Mouse (Mus musculus) G1E (cell line): Measurements from ENCODE around the gene Sypl2. TPM values are rescaled to one million over a fixed set of nuclear protein-coding genes. Genes with fewer than 3 reads are reported as not detected.

Experiments used
- ATAC-seq: 2 replicates; pipeline ENCODE4 v1.8.0; 2016; ENCODE audit warnings: mild to moderate bottlenecking; ENCODE audit not compliant: insufficient number of reproducible peaks, poor library complexity, low FRiP score, severe bottlenecking; ENCODE audit errors: extremely low read depth
- DNase-seq: peaks from one replicate; pipeline ENCODE4 v3.0.0; 2012; ENCODE audit warnings: low spot score
- H3K27me3 ChIP-seq: 2 replicates; pipeline ENCODE4 v1.6.1; 2012; ENCODE audit warnings: mild to moderate bottlenecking, low read length, inconsistent platforms; ENCODE audit not compliant: insufficient read depth
- H3K36me3 ChIP-seq: replicated peaks from 2 replicates; pipeline ENCODE3; 2012; ENCODE audit warnings: mild to moderate bottlenecking, inconsistent platforms
- H3K4me1 ChIP-seq: 2 replicates; pipeline ENCODE4 v1.6.1; 2012; ENCODE audit warnings: low read depth, low read length, inconsistent platforms, mixed read lengths; ENCODE audit not compliant: insufficient read depth
- H3K4me3 ChIP-seq: 2 replicates; pipeline ENCODE4 v1.5.1; 2012; ENCODE audit warnings: low read depth, mild to moderate bottlenecking, inconsistent platforms, low read length, moderate library complexity, mixed read lengths
- H3K9me3 ChIP-seq: replicated peaks from 2 replicates; pipeline ENCODE4 v1.6.1; 2012; ENCODE audit warnings: inconsistent platforms
- CTCF ChIP-seq: IDR thresholded peaks from 2 replicates; pipeline ENCODE4 v1.5.1; 2012; ENCODE audit warnings: low read depth, low read length, inconsistent platforms, mixed read lengths
- GATA1 ChIP-seq: IDR thresholded peaks from 2 replicates; pipeline ENCODE4 v1.6.1; 2012; ENCODE audit warnings: borderline replicate concordance, low read length, inconsistent platforms, mixed read lengths
- GATA2 ChIP-seq: IDR thresholded peaks from 2 replicates; pipeline ENCODE4 v1.6.1; 2012; ENCODE audit warnings: low read depth, low read length, inconsistent platforms, borderline replicate concordance
- POLR2AphosphoS5 ChIP-seq: IDR thresholded peaks from 2 replicates; pipeline ENCODE4 v1.6.1; 2012; ENCODE audit warnings: low read depth, low read length, inconsistent platforms; ENCODE audit not compliant: insufficient replicate concordance
- TAL1 ChIP-seq: conservative IDR thresholded peaks from 2 replicates; pipeline ENCODE4 v1.6.1; 2012; ENCODE audit warnings: low read depth, low read length, inconsistent platforms, mixed read lengths
- polyA plus RNA-seq: library from polyadenylated mRNA; stranded (reverse); fragments of >175 nt; gene quantifications from 2 replicates; pipeline ENCODE4 v1.2.3, GENCODE M21; 2012
- total RNA-seq, 2 experiments: library from RNA; stranded (forward) in 1 of 2; stranded (reverse) in 1 of 2; fragments of 200-1000 nt in 1 of 2; fragments of >200 nt in 1 of 2; fragmentation: Nextera tagmentation in 1 of 2; gene quantifications; 2 replicates each; pipeline ENCODE4 v1.2.3; 2014 to 2017

The Sypl2 gene
- total and polyA plus RNA-seq, 3 experiments: 0.11 TPM; not detected in 2

- Histone ChIP-seq H3K27me3 (no peaks in the 10 kb centered on the region), H3K9me3 (no peaks in the 10 kb centered on the region), H3K36me3 (peaks cover 82% of the 10 kb centered on the region), H3K4me3 (peak within 1 kb of the TSS; percentile 82), H3K4me1 (peaks cover 57% of the 10 kb centered on the region)
- ATAC-seq (peak; percentile 93), DNase-seq (peak; percentile 85)
- TF ChIP-seq GATA2 (no peak), TAL1 (no peak), CTCF (peak; percentile 22; the same call in 1 of the 2 replicates)
Measured at GRCm38 (mm10) chr3:108200329-108201323, 25.8 kb downstream of the Sypl2 start, which contains the start of gene Cyb561d1. Gene Cyb561d1, minus strand, starts transcription at chr3:108201212.

GRCm38 (mm10) chr3:108199231-108199630 is 27.2 kb downstream of the Sypl2 start:
- ATAC-seq (no peak), DNase-seq (no peak)
- H3K9me3 ChIP-seq: no peaks in the 10 kb centered on the region
- H3K4me3 ChIP-seq: peak overlapping the region; percentile 82; the same call in 1 of the 2 replicates
- H3K36me3 ChIP-seq: peaks cover 78% of the 10 kb centered on the region
- H3K27me3 ChIP-seq: no peaks in the 10 kb centered on the region
- TF ChIP-seq GATA1 (no peak), TAL1 (no peak), GATA2 (no peak), CTCF (no peak), POLR2AphosphoS5 (no peak)
- peaks cover 48% of the 10 kb centered on the region for H3K4me1 ChIP-seq

DNA sequence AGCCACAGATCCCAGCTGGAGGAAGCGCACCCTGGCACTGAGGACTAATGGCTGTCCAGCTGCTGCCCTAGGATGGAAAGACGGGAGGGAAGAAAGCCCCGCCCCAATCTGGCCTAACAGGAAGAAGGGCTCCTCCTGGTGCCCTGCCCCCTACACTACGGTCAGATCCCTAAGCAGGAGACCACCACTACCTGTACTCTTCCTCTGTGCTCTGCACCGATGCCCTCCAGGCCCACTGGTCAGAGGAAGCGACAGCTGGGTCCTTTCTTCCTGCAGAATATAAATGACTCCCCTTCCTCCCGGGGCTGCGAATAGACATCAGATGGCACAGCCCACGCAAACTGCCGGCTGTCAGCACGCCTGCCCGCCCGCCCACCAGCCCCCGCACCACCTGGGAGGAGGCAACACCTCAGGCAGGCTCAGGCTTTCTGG is 29.4 kb downstream of the Sypl2 start:
- Histone ChIP-seq H3K4me3 (no peak overlapping the region), H3K36me3 (peaks cover 68% of the 10 kb centered on the region), H3K27me3 (no peaks in the 10 kb centered on the region), H3K4me1 (peaks cover 36% of the 10 kb centered on the region), H3K9me3 (no peaks in the 10 kb centered on the region)
- ATAC-seq: no peak
- no peak for TF ChIP-seq POLR2AphosphoS5
- TF ChIP-seq GATA1: no peak
- TF ChIP-seq TAL1: no peak
- no peak for TF ChIP-seq GATA2
- TF ChIP-seq CTCF: no peak
- no peak for DNase-seq

- no peak overlapping the region for H3K4me3 ChIP-seq
- no peaks in the 10 kb centered on the region for H3K9me3 ChIP-seq
- peaks cover 28% of the 10 kb centered on the region for H3K4me1 ChIP-seq
- DNase-seq (no peak), ATAC-seq (no peak)
- H3K36me3 ChIP-seq: peaks cover 60% of the 10 kb centered on the region
- TF ChIP-seq POLR2AphosphoS5 (no peak), TAL1 (no peak), CTCF (no peak), GATA1 (no peak), GATA2 (no peak)
- H3K27me3 ChIP-seq: no peaks in the 10 kb centered on the region
Measured at GRCm38 (mm10) chr3:108195941-108196590, 30.4 kb downstream of the Sypl2 start.

- H3K9me3 ChIP-seq: no peaks in the 10 kb centered on the region
- TF ChIP-seq TAL1 (no peak), GATA2 (no peak), POLR2AphosphoS5 (no peak), CTCF (no peak), GATA1 (no peak)
- no peaks in the 10 kb centered on the region for H3K27me3 ChIP-seq
- H3K4me1 ChIP-seq: peaks cover 28% of the 10 kb centered on the region
- ATAC-seq (no peak), DNase-seq (no peak)
- H3K4me3 ChIP-seq: no peak overlapping the region
- H3K36me3 ChIP-seq: peaks cover 60% of the 10 kb centered on the region
Measured at GRCm38 (mm10) chr3:108195287-108195686, 31.2 kb downstream of the Sypl2 start.

GRCm38 (mm10) chr3:108193686-108194085 is 32.8 kb downstream of the Sypl2 start:
- Histone ChIP-seq H3K36me3 (peaks cover 51% of the 10 kb centered on the region), H3K4me1 (peaks cover 14% of the 10 kb centered on the region), H3K4me3 (no peak overlapping the region), H3K9me3 (no peaks in the 10 kb centered on the region), H3K27me3 (peaks cover 7% of the 10 kb centered on the region)
- TF ChIP-seq POLR2AphosphoS5: no peak
- TF ChIP-seq CTCF: no peak
- TF ChIP-seq GATA1: no peak
- no peak for TF ChIP-seq GATA2
- no peak for TF ChIP-seq TAL1
- no peak for DNase-seq
- ATAC-seq: no peak
